ENCODE assay signal across 22 mouse cellular contexts in genomic region chr2:150808381-150808780, GRCm38 (mm10). TPM values are rescaled to one million over a fixed set of nuclear protein-coding genes. Genes with fewer than 3 reads are reported as not detected.
DNase-seq lines count a peak whose midpoint lies in the region; ATAC-seq lines count a peak whose summit lies in the region.
"Had no signal": no experiment of that assay in that cellular context is flagged by ENCODE, and none has a peak within 500 bp of the region (broad histone marks: within the 10 kb centered on the region; RNA-seq: fewer than 3 reads in every experiment).

No protein-coding gene starts in this region.

- peaks cover 82% of the 10 kb centered on the region for H3K36me3 ChIP-seq in hindbrain, embryonic 14.5 days (replicated peaks; ENCODE audit: control insufficient read depth, insufficient read depth)
- H3K36me3 ChIP-seq in hindbrain, embryonic 10.5 days = peaks cover 84% of the 10 kb centered on the region
- peaks cover 81% of the 10 kb centered on the region for H3K36me3 ChIP-seq in neural tube, embryonic 13.5 days
- H3K36me3 ChIP-seq in neural tube, embryonic 14.5 days (ENCODE audit: control insufficient read depth, insufficient read depth, low read length) = peaks cover 20% of the 10 kb centered on the region

- peak overlapping the region; percentile 47; the same call in 1 of the 2 replicates for H3K27ac ChIP-seq in hindbrain, embryonic 14.5 days
- H3K27ac ChIP-seq in hindbrain, embryonic 10.5 days = no peak overlapping the region
- H3K27ac ChIP-seq in neural tube, embryonic 13.5 days (replicated peaks) = peak overlapping the region; percentile 49; the same call in 1 of the 2 replicates
- H3K27ac ChIP-seq in neural tube, embryonic 14.5 days (ENCODE audit: low read depth, low read length) = no peak overlapping the region
- H3K27ac ChIP-seq: embryonic facial prominence, embryonic 13.5 days; gastrocnemius, adult 2 months; heart, embryonic 10.5 days; kidney, embryonic 15.5 days; limb, embryonic 15.5 days; stomach, embryonic 15.5 days had no signal

- no peaks in the 10 kb centered on the region for H3K9me3 ChIP-seq in hindbrain, embryonic 14.5 days (ENCODE audit: control insufficient read depth, low read length)
- no peaks in the 10 kb centered on the region for H3K9me3 ChIP-seq in hindbrain, embryonic 10.5 days
- no peaks in the 10 kb centered on the region for H3K9me3 ChIP-seq in neural tube, embryonic 13.5 days
- no peaks in the 10 kb centered on the region for H3K9me3 ChIP-seq in neural tube, embryonic 14.5 days (ENCODE audit: control insufficient read depth, low read length)
- H3K9me3 ChIP-seq: embryonic facial prominence, embryonic 13.5 days; heart, embryonic 10.5 days; kidney, embryonic 15.5 days; limb, embryonic 15.5 days; megakaryocyte, embryonic 14.5 days; stomach, embryonic 15.5 days had no signal

- peak; percentile 82 for ATAC-seq in hindbrain, embryonic 14.5 days (ENCODE audit: low FRiP score)
- peak; percentile 79 for ATAC-seq in neural tube, embryonic 13.5 days (ENCODE audit: low read depth)
- peak; percentile 57 for ATAC-seq in neural tube, embryonic 14.5 days (ENCODE audit: low read depth)
- ATAC-seq: intestine, embryonic 16.5 days; liver, postnatal 0 days had no signal

- H3K4me3 ChIP-seq in hindbrain, embryonic 14.5 days (replicated peaks; ENCODE audit: low read length) = no peak overlapping the region
- no peak overlapping the region for H3K4me3 ChIP-seq in hindbrain, embryonic 10.5 days
- no peak overlapping the region for H3K4me3 ChIP-seq in neural tube, embryonic 13.5 days
- H3K4me3 ChIP-seq in neural tube, embryonic 14.5 days (ENCODE audit: low read depth, low read length) = no peak overlapping the region
- H3K4me3 ChIP-seq: embryonic facial prominence, embryonic 13.5 days; gastrocnemius, adult 2 months; heart, embryonic 10.5 days; kidney, embryonic 15.5 days; limb, embryonic 15.5 days; megakaryocyte, embryonic 14.5 days; myocyte; stomach, embryonic 15.5 days had no signal

- H3K9ac ChIP-seq in hindbrain, embryonic 14.5 days = no peak overlapping the region
- H3K9ac ChIP-seq in neural tube, embryonic 13.5 days = no peak overlapping the region
- H3K9ac ChIP-seq in neural tube, embryonic 14.5 days (replicated peaks; ENCODE audit: low read depth, low read length) = no peak overlapping the region
- H3K9ac ChIP-seq: embryonic facial prominence, embryonic 13.5 days; kidney, embryonic 15.5 days; limb, embryonic 15.5 days; liver, postnatal 0 days; stomach, embryonic 15.5 days had no signal

- no peaks in the 10 kb centered on the region for H3K4me1 ChIP-seq in hindbrain, embryonic 14.5 days (replicated peaks; ENCODE audit: control insufficient read depth, insufficient read depth, low read length)
- no peaks in the 10 kb centered on the region for H3K4me1 ChIP-seq in hindbrain, embryonic 10.5 days (replicated peaks)
- no peaks in the 10 kb centered on the region for H3K4me1 ChIP-seq in neural tube, embryonic 13.5 days (replicated peaks)
- H3K4me1 ChIP-seq in neural tube, embryonic 14.5 days (ENCODE audit: control insufficient read depth, insufficient read depth, low read length) = no peaks in the 10 kb centered on the region
- H3K4me1 ChIP-seq: embryonic facial prominence, embryonic 13.5 days; heart, embryonic 10.5 days; kidney, embryonic 15.5 days; limb, embryonic 15.5 days; stomach, embryonic 15.5 days had no signal

- peak; percentile 33 for DNase-seq in adrenal gland, adult 2 months
- DNase-seq in adrenal gland, postnatal 36 days = no peak
- DNase-seq in hindbrain, embryonic 14.5 days (ENCODE audit: low spot score) = peak; percentile 44
- no peak for DNase-seq in hindbrain, embryonic 10.5 days (ENCODE audit: low spot score)
- DNase-seq in neural tube, embryonic 10.5 days (ENCODE audit: extremely low spot score, low spot score) = no peak
- no peak for DNase-seq in heart, adult 11 months
- DNase-seq: cerebellum, adult 9-10 months; gastrocnemius, adult 2 months; heart, postnatal 14 days; liver, postnatal 0 days; lung, postnatal 14 days; right cerebral cortex, adult 18-20 months had no signal

- no peak overlapping the region for H3K4me2 ChIP-seq in hindbrain, embryonic 14.5 days (replicated peaks)
- H3K4me2 ChIP-seq in neural tube, embryonic 13.5 days = no peak overlapping the region
- H3K4me2 ChIP-seq in neural tube, embryonic 14.5 days (ENCODE audit: low read depth, low read length) = no peak overlapping the region
- H3K4me2 ChIP-seq: embryonic facial prominence, embryonic 13.5 days; kidney, embryonic 15.5 days; limb, embryonic 15.5 days; stomach, embryonic 15.5 days had no signal

- WGBS in hindbrain, embryonic 14.5 days = 61% methylated on average over 6 of the region's 6 CpGs
- 85% methylated on average over 6 of the region's 6 CpGs for WGBS in hindbrain, embryonic 10.5 days
- WGBS in neural tube, embryonic 13.5 days = 69% methylated on average over 6 of the region's 6 CpGs
- WGBS in neural tube, embryonic 14.5 days = 67% methylated on average over 6 of the region's 6 CpGs

- no peaks in the 10 kb centered on the region for H3K27me3 ChIP-seq in hindbrain, embryonic 14.5 days (ENCODE audit: control insufficient read depth, insufficient read depth, low read length)
- no peaks in the 10 kb centered on the region for H3K27me3 ChIP-seq in hindbrain, embryonic 10.5 days (ENCODE audit: insufficient read depth, poor library complexity, severe bottlenecking)
- no peaks in the 10 kb centered on the region for H3K27me3 ChIP-seq in neural tube, embryonic 13.5 days
- no peaks in the 10 kb centered on the region for H3K27me3 ChIP-seq in neural tube, embryonic 14.5 days (ENCODE audit: control insufficient read depth, insufficient read depth, low read length)
- H3K27me3 ChIP-seq: embryonic facial prominence, embryonic 13.5 days; kidney, embryonic 15.5 days; limb, embryonic 15.5 days; megakaryocyte, embryonic 14.5 days; stomach, embryonic 15.5 days had no signal

RNA-seq across cellular contexts. Expression of gene Pygb, which starts 21.8 kb away (rescaled TPM):
- 10 to 100 TPM; 41.1 to 55.2 TPM for total RNA-seq in adrenal gland, adult 2 months (2021)
- polyA plus RNA-seq in adrenal gland, adult 2 months (2012; rRNA removed) = 28.5 and 37.3 TPM in 2 replicates
- total RNA-seq in adrenal gland, postnatal 36 days (2021) = 10 to 100 TPM; 41.5 to 42.6 TPM
- polyA plus RNA-seq in hindbrain, embryonic 14.5 days (2014; fragmentation: Nextera tagmentation; extraction: Ambion mirVana) = 93.9 and 108 TPM in 2 replicates
- 61.1 and 62.1 TPM in 2 replicates for polyA plus RNA-seq in hindbrain, embryonic 10.5 days (2016; fragmentation: Nextera tagmentation; extraction: Ambion mirVana)
- polyA plus RNA-seq in neural tube, embryonic 13.5 days (2015; fragmentation: Nextera tagmentation; extraction: Ambion mirVana) = 101 TPM in 2 replicates
- 77.7 and 113 TPM in 2 replicates for polyA plus RNA-seq in neural tube, embryonic 14.5 days (2014; fragmentation: Nextera tagmentation; extraction: Ambion mirVana)

RNA-seq across cellular contexts. Expression of gene Entpd6, which starts 59.5 kb away (rescaled TPM):
- total RNA-seq in adrenal gland, adult 2 months (2021) = 10 to 100 TPM in 1 of 2 experiments, 1 to 10 TPM in 1; 9.9 to 11.5 TPM
- polyA plus RNA-seq in adrenal gland, adult 2 months (2012; rRNA removed) = 13.3 and 21.0 TPM in 2 replicates
- 10 to 100 TPM in 1 of 2 experiments, 1 to 10 TPM in 1; 7.2 to 11.4 TPM for total RNA-seq in adrenal gland, postnatal 36 days (2021)
- 67.2 and 67.7 TPM in 2 replicates for polyA plus RNA-seq in hindbrain, embryonic 14.5 days (2014; fragmentation: Nextera tagmentation; extraction: Ambion mirVana)
- polyA plus RNA-seq in hindbrain, embryonic 10.5 days (2016; fragmentation: Nextera tagmentation; extraction: Ambion mirVana) = 35.6 and 37.3 TPM in 2 replicates
- 41.2 and 47.0 TPM in 2 replicates for polyA plus RNA-seq in neural tube, embryonic 13.5 days (2015; fragmentation: Nextera tagmentation; extraction: Ambion mirVana)
- polyA plus RNA-seq in neural tube, embryonic 14.5 days (2014; fragmentation: Nextera tagmentation; extraction: Ambion mirVana) = 56.8 and 64.6 TPM in 2 replicates

Comparison
In these comparisons a context has a peak if more than half of its experiments do, and no peak if none do; other contexts are left out.
1. DNase-seq: peak in adrenal gland, adult 2 months (single experiment) and hindbrain, embryonic 14.5 days (single experiment); none in adrenal gland, postnatal 36 days (0 of 2), hindbrain, embryonic 10.5 days (single experiment), neural tube, embryonic 10.5 days (single experiment) and heart, adult 11 months (single experiment).
2. H3K27ac ChIP-seq: peak in hindbrain, embryonic 14.5 days (single experiment) and neural tube, embryonic 13.5 days (single experiment); none in hindbrain, embryonic 10.5 days (single experiment) and neural tube, embryonic 14.5 days (single experiment).
3. Peak in every context shown above with its lines, with median percentiles within 50 percentile points of each other: ATAC-seq.